Mouse (Mus musculus) urinary bladder, postnatal 14 days (tissue): ENCODE data around the gene Zfp865.
A peak's percentile ranks its signal among the peaks of the same experiment; 100 is the strongest.
"Not testable (repeated sequence)": the region's sequence is repeated elsewhere in the genome, so short reads cannot be mapped to it uniquely, and the experiment has no call there.

Experiments
- DNase-seq: peaks from one replicate; pipeline ENCODE4 v3.0.0; 2021; ENCODE audit warnings: low spot score

Zfp865 gene

GRCm38 (mm10) chr7:5015118-5016001 lies 4.8 kb upstream of the Zfp865 start, which contains the start of gene Gm44973:
TSS of gene Gm44973 (plus strand) at chr7:5015496.
- DNase-seq: peak; percentile 95

- no peak for DNase-seq
These were observed 4.1 kb upstream of the Zfp865 start for GRCm38 (mm10) chr7:5016057-5016456.

DNA sequence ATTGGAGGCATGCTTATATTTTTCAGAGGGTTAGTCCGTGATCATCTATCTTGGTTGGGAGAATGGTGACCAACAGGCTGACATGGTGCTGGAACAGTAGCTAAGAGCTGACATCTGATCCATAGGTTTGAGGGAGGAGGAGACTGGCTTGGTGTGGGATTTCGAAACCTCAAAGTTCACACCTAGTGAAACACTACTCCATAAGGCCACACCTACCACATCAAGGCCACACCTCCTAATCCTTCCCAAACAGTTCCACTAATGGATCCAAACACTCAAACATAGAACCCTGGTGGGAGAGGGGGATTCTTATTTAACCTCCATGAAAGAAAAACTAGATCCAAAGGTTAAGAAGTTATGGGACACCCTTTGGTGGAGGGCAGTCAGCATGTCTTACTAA lies 3.3 kb upstream of the Zfp865 start:
- no peak for DNase-seq

GRCm38 (mm10) chr7:5017352-5017751 lies 2.8 kb upstream of the Zfp865 start:
- no peak for DNase-seq

DNA sequence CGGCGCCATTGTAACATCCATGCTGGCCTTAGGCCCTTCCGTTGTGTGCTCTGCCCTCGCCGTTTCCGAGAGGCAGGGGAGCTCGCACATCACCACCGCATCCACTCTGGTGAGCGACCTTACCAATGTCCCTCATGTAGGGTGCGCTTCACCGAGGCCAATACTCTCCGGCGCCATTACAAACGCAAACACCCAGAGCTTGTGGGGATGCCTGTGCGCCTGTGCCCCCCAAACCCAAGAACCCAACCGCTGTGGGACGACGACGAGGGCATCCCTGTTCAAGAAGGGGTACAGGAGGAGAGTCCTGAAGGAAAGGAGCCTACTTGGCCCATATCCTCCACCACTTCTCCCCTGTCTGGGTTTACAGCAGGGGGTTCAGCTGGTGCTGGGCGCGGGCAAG lies 2.2 kb upstream of the Zfp865 start:
- no peak for DNase-seq

- DNase-seq: not testable (repeated sequence)
These were observed 600 bp upstream of the Zfp865 start for GRCm38 (mm10) chr7:5019576-5019975.

GRCm38 (mm10) chr7:5020685-5021084 lies 509 bp downstream of the Zfp865 start:
- no peak for DNase-seq

GRCm38 (mm10) chr7:5021197-5021596 lies 1.0 kb downstream of the Zfp865 start:
- no peak for DNase-seq

- no peak for DNase-seq
These were observed 9.4 kb downstream of the Zfp865 start for GRCm38 (mm10) chr7:5029543-5029942.

DNA sequence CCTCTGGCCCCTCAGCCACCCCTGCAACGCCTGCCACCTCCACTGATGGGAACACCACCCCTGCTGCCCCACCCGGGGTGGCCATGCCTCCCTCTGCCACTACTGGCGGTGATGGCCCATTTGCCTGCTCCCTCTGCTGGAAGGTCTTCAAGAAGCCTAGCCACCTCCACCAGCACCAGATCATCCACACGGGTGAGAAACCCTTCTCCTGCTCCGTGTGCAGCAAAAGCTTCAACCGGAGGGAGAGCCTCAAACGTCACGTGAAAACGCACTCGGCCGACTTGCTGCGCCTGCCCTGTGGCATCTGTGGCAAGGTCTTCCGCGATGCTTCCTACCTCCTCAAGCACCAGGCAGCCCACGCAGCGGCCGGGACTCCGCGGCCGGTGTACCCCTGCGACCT lies 9.8 kb downstream of the Zfp865 start:
- DNase-seq: no peak

- DNase-seq: no peak
These were observed 10.5 kb downstream of the Zfp865 start for GRCm38 (mm10) chr7:5030554-5031275.

DNA sequence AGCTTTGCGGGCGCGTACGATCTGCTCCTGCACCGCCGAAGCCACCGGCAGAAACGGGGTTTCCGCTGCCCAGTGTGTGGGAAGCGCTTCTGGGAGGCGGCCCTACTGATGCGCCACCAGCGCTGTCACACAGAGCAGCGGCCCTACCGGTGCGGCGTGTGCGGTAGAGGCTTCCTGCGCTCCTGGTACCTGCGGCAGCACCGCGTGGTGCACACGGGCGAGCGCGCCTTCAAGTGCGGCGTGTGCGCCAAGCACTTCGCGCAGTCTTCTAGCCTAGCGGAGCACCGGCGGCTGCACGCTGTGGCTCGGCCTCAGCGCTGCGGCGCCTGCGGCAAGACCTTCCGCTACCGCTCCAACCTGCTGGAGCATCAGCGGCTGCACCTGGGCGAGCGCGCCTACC lies 11.3 kb downstream of the Zfp865 start:
- DNase-seq: no peak

DNA sequence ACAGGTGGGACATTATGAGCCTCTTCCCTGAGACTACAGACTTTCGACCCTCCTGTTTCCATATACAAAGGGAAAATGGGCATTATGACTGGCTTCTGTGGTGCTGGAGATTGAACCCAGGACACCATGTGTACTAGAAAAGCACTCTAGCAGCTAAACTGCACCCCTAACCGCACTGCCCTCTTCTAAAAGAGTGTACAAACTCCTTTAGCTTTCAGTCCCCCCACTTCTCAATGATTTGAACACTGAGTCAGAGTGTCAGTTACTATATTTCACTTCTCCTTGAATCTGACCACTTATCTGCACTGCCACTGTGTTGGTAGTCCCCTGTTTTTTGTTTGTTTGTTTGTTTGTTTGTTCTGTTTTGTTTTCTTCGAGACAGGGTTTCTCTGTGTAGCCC lies 13.6 kb downstream of the Zfp865 start, which contains the start of gene 4632433K11Rik:
Gene 4632433K11Rik (plus strand): TSS at position 301 of the 400 bp plus-strand sequence.
- no peak for DNase-seq

DNA sequence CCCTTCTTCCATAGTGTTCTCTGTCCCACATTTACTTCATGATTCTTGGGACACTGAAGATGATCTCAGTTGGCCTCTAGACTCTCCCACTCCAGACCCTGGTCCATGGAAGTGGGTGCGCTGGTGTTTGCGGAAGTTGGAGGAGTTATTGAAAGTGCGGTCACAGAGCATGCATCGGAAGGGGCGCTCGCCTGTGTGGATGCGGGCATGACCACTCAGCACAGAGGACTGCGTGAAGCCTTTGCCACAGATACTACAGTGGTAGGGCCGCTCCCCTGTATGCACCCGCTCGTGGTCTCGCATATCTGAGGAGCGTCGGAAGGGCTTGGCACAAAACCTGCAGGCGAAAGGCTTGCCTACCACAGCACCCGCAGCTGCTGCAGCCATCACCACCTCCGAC lies 15.5 kb downstream of the Zfp865 start:
- DNase-seq: no peak

DNA sequence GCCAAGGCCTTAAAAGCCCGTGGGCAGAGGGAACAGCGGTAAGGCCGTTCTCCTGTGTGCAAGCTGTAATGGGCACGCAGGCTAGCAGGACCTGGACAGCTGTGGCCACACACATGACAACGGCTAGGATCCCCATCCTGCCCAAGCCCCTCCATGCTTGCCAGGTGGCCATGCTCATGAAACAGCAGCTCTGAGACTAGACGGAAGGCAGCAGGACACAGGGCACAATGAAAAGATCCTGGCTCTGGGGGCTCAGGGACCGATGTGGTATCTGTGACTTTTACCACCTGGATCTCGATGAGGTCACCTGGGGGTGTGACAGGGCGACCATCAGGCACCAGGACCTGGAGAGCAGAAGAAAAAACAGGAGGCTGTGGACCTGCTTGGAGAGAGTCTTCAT lies 16.0 kb downstream of the Zfp865 start:
- DNase-seq: no peak

GRCm38 (mm10) chr7:5037026-5037425 lies 16.9 kb downstream of the Zfp865 start:
- no peak for DNase-seq

GRCm38 (mm10) chr7:5037467-5037866 lies 17.3 kb downstream of the Zfp865 start:
- DNase-seq: no peak

DNA sequence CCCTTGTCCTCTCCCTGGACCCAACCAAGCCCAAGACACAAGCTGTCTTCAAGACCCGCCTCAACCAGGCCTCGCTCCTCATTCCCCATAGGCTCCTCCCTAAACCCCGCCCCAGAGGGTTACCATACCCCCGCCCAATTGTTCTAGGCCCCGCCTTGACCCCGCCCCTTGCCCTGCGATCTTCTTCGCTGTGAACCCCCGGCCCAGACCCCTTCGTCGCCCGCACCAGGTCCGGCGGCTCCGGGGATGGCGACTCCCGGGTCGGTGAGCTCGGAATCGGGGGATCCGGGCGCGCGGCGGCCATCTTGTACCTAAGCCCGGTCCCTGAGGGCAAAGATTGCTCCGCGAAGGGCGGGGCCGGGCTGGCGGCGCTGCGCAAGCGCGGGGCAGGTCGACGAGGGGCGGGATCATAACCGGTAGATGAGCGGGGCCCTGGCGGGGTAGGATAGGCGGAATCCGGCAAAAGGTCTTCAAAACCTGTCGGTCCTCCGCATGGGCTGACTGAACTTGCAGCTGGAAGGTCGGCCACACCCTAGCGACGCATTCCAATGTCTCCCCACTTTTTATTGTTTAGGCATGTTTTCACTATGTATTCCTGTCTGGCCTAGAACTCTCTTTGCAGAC lies 18.0 kb downstream of the Zfp865 start, which contains the start of gene Zfp784:
Gene Zfp784 (minus strand): TSS at position 338 of the 624 bp plus-strand sequence.
- DNase-seq: peak; percentile 95

GRCm38 (mm10) chr7:5038940-5039339 lies 18.8 kb downstream of the Zfp865 start:
- DNase-seq: no peak

- DNase-seq: no peak
These were observed 24.8 kb downstream of the Zfp865 start for GRCm38 (mm10) chr7:5044981-5045380.

- DNase-seq: no peak
These were observed 25.9 kb downstream of the Zfp865 start for GRCm38 (mm10) chr7:5046112-5046511.

GRCm38 (mm10) chr7:5047313-5047712 lies 27.1 kb downstream of the Zfp865 start:
- no peak for DNase-seq
